Mouse (Mus musculus) embryonic facial prominence, embryonic 11.5 days (tissue): ENCODE measurements at regions not wholly inside any gene's neighbourhood (a gene's known extent, or its start where the extent isn't known, plus 50 kb on each side); places are given as distances from the start of the nearest gene placed in this dataset.

ENCODE experiments used
- ATAC-seq: fragments of 200-750 bp; cut with Nextera tagmentation; replicated peaks from 2 replicates; pipeline ENCODE4 v1.8.0; 2017; ENCODE audit warnings: low read depth; ENCODE audit not compliant: insufficient number of reproducible peaks, low FRiP score, low TSS enrichment
- DNase-seq: peaks from one replicate; pipeline ENCODE4 v3.0.0-alpha.2; 2015; ENCODE audit warnings: low spot score
- H3K27ac ChIP-seq: fragments of 300-500 bp; sonication (generic); replicated peaks from 2 replicates; pipeline ENCODE4 v1.5.1; 2014; ENCODE audit warnings: mild to moderate bottlenecking, low read depth, low read length, control low read depth
- H3K27me3 ChIP-seq: fragments of 300-500 bp; sonication (generic); 2 replicates; pipeline ENCODE4 v1.6.1; 2014; ENCODE audit warnings: mild to moderate bottlenecking, low read length, moderate library complexity, mixed read lengths; ENCODE audit not compliant: control insufficient read depth, insufficient read depth
- H3K36me3 ChIP-seq: fragments of 300-500 bp; sonication (generic); replicated peaks from 2 replicates; pipeline ENCODE4 v1.6.1; 2014; ENCODE audit warnings: low read depth, mild to moderate bottlenecking, low read length, moderate library complexity, mixed read lengths; ENCODE audit not compliant: control insufficient read depth, insufficient read depth
- H3K4me1 ChIP-seq: fragments of 300-500 bp; sonication (generic); 2 replicates; pipeline ENCODE4 v1.6.1; 2014; ENCODE audit warnings: low read length, mixed read lengths; ENCODE audit not compliant: control insufficient read depth, insufficient read depth
- H3K4me2 ChIP-seq: fragments of 300-500 bp; sonication (generic); 2 replicates; pipeline ENCODE4 v1.6.1; 2014; ENCODE audit warnings: low read depth, mild to moderate bottlenecking, control low read depth, low read length, moderate library complexity
- H3K4me3 ChIP-seq: fragments of 300-500 bp; sonication (generic); 2 replicates; pipeline ENCODE4 v1.5.1; 2014; ENCODE audit warnings: low read depth, low read length, control low read depth
- H3K9ac ChIP-seq: fragments of 300-500 bp; sonication (generic); replicated peaks from 2 replicates; pipeline ENCODE4 v1.6.1; 2014; ENCODE audit warnings: mild to moderate bottlenecking, control low read depth, low read length
- H3K9me3 ChIP-seq: fragments of 300-500 bp; sonication (generic); replicated peaks from 2 replicates; pipeline ENCODE4 v1.6.1; 2016; ENCODE audit warnings: mild to moderate bottlenecking, low read length, inconsistent platforms, mixed read lengths; ENCODE audit not compliant: control insufficient read depth
- WGBS: fragments of 180-500 bp; shearing (Covaris S2); extraction: QIAGEN DNeasy Blood & Tissue Kit; methylation state at CpG from one replicate; pipeline ENCODE4 v1.1.7; 2014; 5-methylcytosine and 5-hydroxymethylcytosine counted together

DNA sequence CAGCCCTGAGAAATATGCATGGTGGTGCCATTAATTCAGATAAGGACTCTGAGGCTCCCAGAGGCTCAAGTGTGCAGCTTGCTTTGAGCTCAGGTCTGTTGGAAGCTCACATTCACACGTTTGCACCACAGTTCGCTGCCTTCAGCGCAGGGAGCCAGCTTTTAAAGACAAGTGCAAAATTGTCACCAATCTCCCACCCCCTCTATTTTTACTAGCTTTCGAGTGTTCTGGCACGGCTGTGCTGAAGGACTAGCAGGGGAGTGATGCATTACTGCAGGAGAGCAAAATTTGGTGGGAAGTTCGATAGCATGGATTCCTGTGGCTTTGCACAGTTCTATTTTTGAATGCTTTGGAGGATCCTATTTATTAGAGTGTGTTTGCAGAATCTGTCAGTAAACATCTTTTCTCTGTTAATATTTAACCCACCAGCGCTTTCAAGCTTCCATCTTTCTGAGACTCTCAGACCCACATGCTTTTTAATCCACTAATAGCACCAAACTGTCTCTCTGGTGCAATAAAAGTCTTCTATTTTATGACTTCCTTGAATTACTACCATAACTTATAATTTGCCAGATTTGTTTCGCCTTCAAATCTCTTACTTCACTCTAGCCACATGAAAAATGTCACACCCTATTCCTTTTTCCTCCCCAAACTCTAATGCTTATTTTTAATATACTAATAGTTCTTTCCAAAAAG, 453.6 kb downstream of the Hsfy2 start:
- WGBS = 87% methylated on average over 8 of the region's 8 CpGs
- ATAC-seq (no peak), DNase-seq (no peak)
- Histone ChIP-seq H3K4me2 (no peak overlapping the region), H3K27me3 (no peaks in the 10 kb centered on the region), H3K4me3 (no peak overlapping the region), H3K9ac (no peak overlapping the region), H3K27ac (no peak overlapping the region), H3K36me3 (no peaks in the 10 kb centered on the region), H3K4me1 (no peaks in the 10 kb centered on the region), H3K9me3 (no peaks in the 10 kb centered on the region)

GRCm38 (mm10) chr1:56179206-56179985, 457.8 kb downstream of the Hsfy2 start:
- Histone ChIP-seq H3K4me1 (no peaks in the 10 kb centered on the region), H3K9ac (no peak overlapping the region), H3K36me3 (no peaks in the 10 kb centered on the region), H3K9me3 (no peaks in the 10 kb centered on the region), H3K27me3 (no peaks in the 10 kb centered on the region), H3K27ac (no peak overlapping the region), H3K4me2 (no peak overlapping the region), H3K4me3 (no peak overlapping the region)
- whole genome bisulfite sequencing = 89% methylated on average over 10 of the region's 10 CpGs
- ATAC-seq (no peak), DNase-seq (no peak)

- no peak overlapping the region for H3K9ac ChIP-seq
- H3K36me3 ChIP-seq = no peaks in the 10 kb centered on the region
- 70% methylated on average over 4 of the region's 4 CpGs for WGBS
- no peaks in the 10 kb centered on the region for H3K9me3 ChIP-seq
- no peak overlapping the region for H3K27ac ChIP-seq
- no peaks in the 10 kb centered on the region for H3K4me1 ChIP-seq
- DNase-seq (no peak), ATAC-seq (no peak)
- H3K27me3 ChIP-seq = no peaks in the 10 kb centered on the region
- H3K4me2 ChIP-seq = no peak overlapping the region
- H3K4me3 ChIP-seq = no peak overlapping the region
These were observed 466.1 kb downstream of the Hsfy2 start for GRCm38 (mm10) chr1:56171157-56171556.

DNA sequence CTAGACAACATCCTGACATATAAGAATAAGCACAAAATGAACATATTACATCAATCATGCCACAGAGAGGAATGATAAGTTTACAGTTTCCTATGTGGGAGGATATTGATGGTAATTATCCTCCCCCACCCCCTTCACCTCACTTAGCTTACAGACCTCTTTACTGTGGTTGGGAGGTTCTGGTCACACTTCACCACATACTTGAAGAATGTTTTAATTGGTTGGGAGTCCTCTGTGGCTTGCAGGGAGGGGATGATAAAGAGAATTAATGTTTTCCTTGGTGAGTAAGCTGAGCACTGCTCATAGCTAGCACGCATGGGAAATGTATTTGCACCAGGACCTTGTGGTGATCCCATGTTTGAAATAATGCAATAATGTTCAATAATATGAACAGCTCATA, 468.5 kb downstream of the Hsfy2 start:
- Histone ChIP-seq H3K4me2 (no peak overlapping the region), H3K9ac (no peak overlapping the region), H3K4me1 (no peaks in the 10 kb centered on the region), H3K27me3 (no peaks in the 10 kb centered on the region), H3K36me3 (no peaks in the 10 kb centered on the region), H3K27ac (no peak overlapping the region), H3K9me3 (no peaks in the 10 kb centered on the region), H3K4me3 (no peak overlapping the region)
- 87% methylated on average over 1 of the region's 1 CpGs for WGBS
- DNase-seq = no peak
- ATAC-seq = no peak

GRCm38 (mm10) chr1:56168063-56168462, 469.2 kb downstream of the Hsfy2 start:
- Histone ChIP-seq H3K4me3 (no peak overlapping the region), H3K9me3 (no peaks in the 10 kb centered on the region), H3K4me1 (no peaks in the 10 kb centered on the region), H3K36me3 (no peaks in the 10 kb centered on the region), H3K27ac (no peak overlapping the region), H3K27me3 (no peaks in the 10 kb centered on the region), H3K4me2 (no peak overlapping the region), H3K9ac (no peak overlapping the region)
- no peak for ATAC-seq
- DNase-seq = no peak
- WGBS = 92% methylated on average over 4 of the region's 4 CpGs

- WGBS = 79% methylated on average over 2 of the region's 2 CpGs
- ATAC-seq (no peak), DNase-seq (no peak)
- Histone ChIP-seq H3K27ac (no peak overlapping the region), H3K9ac (no peak overlapping the region), H3K4me3 (no peak overlapping the region), H3K4me1 (no peaks in the 10 kb centered on the region), H3K4me2 (no peak overlapping the region), H3K36me3 (no peaks in the 10 kb centered on the region), H3K9me3 (no peaks in the 10 kb centered on the region), H3K27me3 (no peaks in the 10 kb centered on the region)
These were observed 472.0 kb downstream of the Hsfy2 start for GRCm38 (mm10) chr1:56165228-56165627.

DNA sequence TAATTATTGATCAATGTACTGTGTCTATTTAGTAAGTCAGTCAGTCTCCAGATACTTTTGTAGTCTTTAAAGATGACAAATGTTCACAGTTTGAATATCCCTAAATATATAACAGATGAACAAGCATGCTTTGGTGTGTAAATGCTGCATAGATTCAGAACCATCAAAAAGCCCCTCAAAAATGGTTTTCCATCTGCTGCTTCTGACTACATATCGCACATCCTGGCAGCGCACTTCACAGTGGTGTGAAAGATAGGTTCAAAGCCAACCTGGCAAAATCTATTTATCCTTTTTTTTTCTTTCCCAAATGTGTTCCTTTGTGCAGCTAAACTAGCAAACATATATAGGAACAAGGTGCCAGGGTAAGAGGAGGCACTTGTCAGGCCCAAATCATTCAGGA, 472.9 kb downstream of the Hsfy2 start:
- Histone ChIP-seq H3K9me3 (no peaks in the 10 kb centered on the region), H3K27ac (no peak overlapping the region), H3K36me3 (no peaks in the 10 kb centered on the region), H3K9ac (no peak overlapping the region), H3K4me1 (no peaks in the 10 kb centered on the region), H3K27me3 (no peaks in the 10 kb centered on the region), H3K4me2 (no peak overlapping the region), H3K4me3 (no peak overlapping the region)
- ATAC-seq (no peak), DNase-seq (no peak)
- WGBS = 88% methylated on average over 2 of the region's 2 CpGs

GRCm38 (mm10) chr1:56130951-56131350, 506.3 kb downstream of the Hsfy2 start:
- Histone ChIP-seq H3K27me3 (no peaks in the 10 kb centered on the region), H3K36me3 (no peaks in the 10 kb centered on the region), H3K4me1 (no peaks in the 10 kb centered on the region), H3K9me3 (no peaks in the 10 kb centered on the region), H3K27ac (no peak overlapping the region), H3K4me2 (no peak overlapping the region), H3K4me3 (no peak overlapping the region), H3K9ac (no peak overlapping the region)
- DNase-seq = no peak
- no peak for ATAC-seq
- WGBS = 74% methylated on average over 7 of the region's 7 CpGs
